Mouse (Mus musculus) cerebellum, adult 11-12 months (tissue): Measurements from ENCODE around the gene Cdnf.

Source experiments
- DNase-seq: peaks from one replicate; pipeline ENCODE4 v3.0.0; 2022

Cdnf gene

DNA sequence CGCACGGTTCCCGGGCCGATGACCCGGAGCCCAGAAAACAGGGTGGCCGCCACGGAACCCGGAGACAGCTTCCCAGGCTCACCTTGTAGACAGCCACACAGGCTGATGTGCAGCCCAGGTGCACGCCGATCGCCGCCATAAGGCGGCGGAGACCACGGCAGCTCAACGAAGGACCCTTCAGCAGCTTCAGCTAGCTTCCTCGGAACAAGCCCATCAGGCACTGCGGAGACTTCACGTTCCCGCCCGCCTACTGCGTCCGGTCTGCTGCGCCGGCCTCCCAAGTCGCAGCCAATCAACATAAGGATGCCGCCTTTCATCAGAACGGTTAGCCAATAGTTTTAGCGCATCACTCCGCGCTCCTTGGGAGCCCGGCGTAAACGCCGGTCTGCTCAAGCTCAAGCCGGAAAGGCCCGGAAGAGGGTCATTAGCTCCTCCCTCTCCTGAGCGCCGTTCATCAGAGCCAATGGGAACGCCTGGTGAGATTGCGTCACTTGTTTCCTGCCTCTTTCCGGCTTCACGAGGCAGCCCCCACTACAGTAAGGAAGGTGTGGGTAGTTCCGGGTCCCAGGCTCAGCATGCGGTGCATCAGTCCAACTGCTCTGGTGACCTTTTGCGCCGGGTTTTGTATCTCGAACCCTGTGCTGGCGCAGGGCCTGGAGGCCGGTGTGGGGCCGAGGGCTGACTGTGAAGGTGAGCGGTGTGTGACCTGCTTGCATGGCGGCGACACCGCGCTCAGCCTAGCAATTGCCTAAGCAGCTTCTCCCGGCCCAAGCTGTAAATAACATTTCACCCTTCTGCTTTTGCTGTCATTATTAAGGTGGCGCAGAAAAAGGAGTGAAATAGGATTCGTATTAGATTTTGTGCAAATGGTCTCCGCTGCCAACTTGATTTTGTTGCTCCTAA lies at the start of gene Cdnf, which contains the start of the genes Gm45902 and Hspa14:
Gene Cdnf, plus strand, starts transcription at position 479 of the 903 bp plus-strand sequence.
Gene Gm45902, minus strand, starts transcription at position 239 of the 903 bp plus-strand sequence.
Gene Hspa14, minus strand, starts transcription at position 263 of the 903 bp plus-strand sequence.
- peak; percentile 99 for DNase-seq

DNA sequence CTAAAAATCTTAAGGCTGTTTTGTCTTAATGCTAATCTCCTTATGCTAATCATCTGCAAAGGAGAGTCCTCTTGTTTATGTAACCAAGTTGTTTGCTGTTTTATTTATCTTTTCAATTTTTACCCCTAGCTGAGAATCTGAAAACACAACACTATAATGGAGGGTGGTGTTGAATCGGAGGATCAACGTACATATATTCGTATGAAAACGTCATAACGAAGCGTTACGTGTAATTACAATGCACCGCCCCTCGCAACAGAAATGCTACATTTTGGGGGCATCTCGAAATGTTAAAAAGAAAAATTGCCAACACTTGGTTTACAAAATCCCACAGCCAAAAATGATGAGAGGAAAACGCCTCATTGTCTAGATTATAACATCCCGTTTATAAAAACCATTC lies 38.9 kb upstream of the Cdnf start:
- no peak for DNase-seq

DNA sequence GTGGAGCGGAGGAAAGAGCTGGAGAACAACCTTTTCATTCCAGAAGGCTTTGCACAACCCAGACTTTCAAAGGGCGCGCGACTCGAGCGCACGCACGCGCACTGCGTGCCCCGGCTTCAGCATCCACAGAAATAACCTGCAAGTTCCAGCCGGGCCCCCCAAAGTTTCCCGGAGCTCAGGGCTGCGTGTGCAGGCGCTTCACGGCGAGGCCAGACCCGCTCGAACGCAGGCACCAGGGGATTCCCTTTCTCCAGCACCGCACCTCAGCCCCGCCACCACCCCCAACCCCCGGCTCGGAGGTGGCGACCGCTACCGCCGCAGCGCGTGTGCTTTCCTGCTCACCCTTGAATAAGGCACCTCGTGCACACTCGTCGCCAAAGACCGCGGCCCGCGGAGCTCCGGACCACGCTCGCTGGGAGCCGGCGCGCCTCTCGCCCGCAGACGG lies 38.4 kb upstream of the Cdnf start:
- DNase-seq: peak; percentile 70

DNA sequence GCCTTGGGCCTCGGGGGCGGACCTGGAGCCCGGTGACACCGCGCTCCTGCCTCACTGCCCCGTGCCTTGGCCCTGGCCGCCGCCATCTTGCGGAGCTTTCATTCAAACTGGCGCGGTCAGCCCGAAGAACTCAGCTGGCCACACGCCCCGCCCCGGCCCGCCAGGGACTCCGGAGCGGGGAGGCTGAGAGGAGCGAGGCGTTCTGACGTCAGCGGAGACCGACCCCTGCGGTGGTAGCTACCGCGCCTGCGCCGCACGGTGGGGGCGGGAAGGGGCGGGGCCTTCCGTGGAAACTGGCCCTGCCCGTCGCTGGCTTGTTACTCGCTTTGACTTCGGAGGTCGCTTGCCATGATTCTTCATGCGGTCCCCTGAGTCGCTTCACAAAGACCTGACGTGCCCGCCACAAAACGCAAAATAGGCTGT lies 38.0 kb upstream of the Cdnf start, which contains the start of gene Suv39h2:
Gene Suv39h2, minus strand, starts transcription at position 171 of the 423 bp plus-strand sequence.
- peak; percentile 95 for DNase-seq

DNA sequence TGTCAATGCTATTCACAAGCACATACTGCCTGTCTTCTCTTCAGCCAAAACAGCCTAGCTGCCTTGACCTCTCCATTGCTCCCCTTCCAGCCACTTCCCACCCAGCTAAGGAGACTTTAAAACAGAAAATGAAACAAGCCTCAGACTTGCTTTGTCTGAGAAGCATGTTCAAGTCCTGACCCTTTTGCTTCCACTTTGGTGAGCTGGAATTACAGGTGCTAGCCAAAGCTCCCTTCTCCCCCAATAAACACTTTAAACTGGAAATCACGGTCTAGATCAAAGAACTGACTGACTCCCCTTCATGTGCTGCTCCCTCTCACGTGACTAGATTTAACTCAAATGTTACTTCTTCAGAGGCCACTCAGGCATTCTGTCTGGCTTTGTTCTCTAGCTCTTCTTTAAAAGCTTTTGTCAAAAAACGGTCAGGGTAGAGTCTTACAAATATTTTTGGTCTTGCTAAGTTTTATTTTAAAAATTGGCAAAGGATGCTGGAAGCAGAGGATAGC lies 37.0 kb upstream of the Cdnf start:
- no peak for DNase-seq

DNA sequence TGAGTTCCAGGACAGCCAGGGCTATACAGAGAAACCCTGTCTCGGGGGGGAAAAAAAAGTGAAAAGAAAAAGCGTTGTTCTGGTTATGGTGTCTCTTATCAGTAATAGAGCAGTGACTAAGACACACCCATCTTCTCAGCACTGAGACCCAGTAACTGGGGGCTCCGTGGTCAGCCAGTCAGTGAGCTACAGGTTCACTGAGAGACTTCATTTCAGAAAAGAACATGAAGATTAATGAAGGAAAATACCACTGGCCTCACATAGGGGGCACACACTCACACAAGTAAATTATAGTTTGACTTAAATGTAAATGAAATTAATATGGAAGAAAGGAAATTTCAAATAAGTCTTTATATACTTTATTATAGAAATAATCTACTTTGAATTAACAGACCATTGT lies 32.6 kb upstream of the Cdnf start:
- DNase-seq: no peak

DNA sequence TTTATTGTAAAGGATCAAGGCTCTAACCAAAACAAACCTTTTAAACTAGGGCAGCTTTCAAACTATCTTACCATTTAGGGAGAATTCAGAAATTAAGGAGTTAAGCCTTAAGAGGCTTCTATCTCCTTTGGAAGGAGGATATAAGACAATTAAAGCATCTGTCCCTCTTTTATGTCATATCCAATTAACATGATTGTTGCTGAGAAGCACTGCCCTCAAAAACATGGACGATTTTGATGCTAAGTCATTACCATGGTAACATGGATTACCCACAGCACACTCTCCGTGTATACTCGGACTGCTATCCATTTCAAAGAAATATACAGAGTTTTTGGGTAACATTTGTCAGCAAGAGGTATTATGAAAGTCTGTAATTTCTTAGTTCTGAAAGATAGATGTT lies 23.0 kb upstream of the Cdnf start:
- DNase-seq: no peak

DNA sequence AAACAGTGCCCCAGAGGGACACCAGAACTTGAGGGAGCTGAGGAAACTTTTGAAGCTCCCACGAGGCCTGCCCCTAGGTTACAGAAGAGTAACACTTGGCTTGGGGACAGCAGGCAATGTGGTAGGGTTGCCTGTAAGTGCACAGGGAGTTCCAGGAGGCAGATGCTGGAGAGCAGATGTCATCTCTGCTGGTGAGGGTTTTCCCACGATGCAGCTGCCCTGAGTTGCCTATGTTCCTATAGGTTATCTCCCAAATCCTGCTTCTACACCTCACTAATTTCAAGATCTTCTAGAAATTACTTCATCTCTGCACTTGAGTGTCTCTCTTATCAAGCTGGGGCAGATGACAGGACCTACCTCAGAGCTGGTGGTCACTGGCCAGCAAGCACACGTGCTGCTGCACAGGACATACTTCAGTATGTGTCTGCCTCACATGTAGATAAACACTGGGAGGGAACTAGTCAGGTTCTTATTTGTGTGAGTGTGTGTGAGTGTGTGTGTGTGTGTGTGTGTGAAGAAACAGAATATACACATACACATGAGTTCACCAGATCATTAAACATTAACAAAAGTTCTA lies 18.9 kb upstream of the Cdnf start:
- DNase-seq: no peak

DNA sequence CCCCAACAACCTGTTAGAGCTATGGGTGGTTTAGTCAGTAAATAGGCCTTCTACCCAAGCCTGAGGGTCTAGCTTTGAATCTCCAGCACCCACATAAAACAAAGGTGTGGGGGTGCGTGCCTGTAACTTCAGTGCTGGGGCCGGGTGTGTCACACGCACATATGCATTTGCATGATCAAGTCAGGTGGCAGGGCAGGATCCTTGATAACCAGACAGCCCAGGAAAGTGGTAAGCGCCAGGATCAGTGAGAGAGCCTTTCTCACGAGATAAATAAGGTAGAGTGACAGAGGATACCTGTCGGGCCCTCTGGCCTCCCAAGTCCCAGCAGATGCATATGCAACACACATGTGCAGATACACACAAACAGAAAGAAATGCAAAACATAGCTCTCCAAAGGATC lies 13.3 kb upstream of the Cdnf start:
- no peak for DNase-seq

DNA sequence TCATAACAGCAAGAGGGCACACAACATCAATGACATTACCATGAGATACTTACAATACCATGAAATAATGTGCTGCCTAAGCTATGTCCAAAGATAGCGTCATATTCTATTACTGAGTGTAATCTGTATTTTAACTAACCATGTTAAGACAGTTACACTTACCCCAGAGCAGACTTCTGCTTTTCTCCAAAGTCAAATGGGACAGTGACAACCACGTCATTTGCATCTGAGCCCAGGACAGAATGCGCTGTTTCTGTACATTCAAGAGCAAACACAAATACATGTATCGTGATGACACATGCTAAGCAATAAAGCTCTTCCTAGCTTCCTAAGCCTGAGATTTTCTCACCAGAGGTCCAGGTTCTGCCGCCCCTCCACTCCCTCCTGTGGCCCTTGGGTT lies 11.9 kb upstream of the Cdnf start:
- no peak for DNase-seq

DNA sequence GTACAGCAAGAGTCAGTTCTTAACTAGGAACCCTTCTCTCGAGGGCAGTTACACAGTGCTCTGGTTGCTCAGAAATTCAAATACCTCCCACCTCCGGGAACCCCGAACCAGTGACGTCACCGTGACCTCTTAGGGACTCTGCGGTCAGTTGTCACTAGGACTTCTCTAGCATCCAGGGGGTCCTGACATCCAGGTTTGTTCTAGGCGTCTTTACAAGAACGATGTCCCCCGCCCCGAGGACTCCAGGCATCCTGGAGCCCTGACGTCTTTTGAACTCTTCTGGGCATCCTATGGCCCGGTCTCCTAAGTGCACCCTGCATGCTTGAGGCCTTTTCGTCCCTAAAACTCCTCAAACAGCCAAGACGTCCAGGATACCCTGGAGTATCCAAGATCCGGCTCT lies 754 bp upstream of the Cdnf start:
- DNase-seq: peak; percentile 65

DNA sequence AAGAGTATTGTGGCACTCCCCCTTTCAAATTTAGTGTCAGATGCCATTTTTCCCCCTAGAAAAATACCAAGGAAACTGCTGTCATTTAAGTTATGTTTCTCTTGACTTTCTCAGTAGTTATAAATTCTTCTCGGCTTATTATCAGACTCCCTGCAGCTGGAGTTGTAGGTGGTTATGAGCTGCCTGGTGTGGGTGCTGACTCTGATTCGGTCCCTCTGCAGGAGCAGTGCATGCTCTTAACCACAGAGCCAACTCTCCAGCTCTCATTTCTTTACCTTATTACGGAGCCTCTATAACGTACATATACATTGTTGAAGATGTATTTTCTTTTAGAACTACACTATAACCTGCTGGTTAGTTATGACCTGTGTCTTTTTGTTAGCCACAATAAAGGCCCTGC lies 9.7 kb downstream of the Cdnf start:
- no peak for DNase-seq

DNA sequence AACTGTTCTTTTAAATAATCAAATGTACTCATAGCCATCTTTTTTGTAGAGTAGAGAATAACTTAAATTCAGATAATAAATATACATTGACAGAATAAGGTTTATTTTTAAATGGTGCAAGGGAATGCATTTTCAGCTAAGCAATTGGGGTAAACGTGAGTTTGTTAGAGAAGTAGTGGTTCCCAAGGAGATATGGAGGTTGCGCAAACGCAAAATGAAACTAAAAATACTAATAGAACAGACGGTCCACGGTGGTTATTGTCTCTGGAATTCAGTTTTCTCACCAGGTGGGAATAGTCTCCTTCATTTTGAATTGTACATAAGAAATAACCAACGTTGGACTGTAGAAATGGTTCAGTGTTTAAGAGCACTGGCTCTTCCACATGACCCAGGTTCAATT lies 13.5 kb downstream of the Cdnf start:
- no peak for DNase-seq

DNA sequence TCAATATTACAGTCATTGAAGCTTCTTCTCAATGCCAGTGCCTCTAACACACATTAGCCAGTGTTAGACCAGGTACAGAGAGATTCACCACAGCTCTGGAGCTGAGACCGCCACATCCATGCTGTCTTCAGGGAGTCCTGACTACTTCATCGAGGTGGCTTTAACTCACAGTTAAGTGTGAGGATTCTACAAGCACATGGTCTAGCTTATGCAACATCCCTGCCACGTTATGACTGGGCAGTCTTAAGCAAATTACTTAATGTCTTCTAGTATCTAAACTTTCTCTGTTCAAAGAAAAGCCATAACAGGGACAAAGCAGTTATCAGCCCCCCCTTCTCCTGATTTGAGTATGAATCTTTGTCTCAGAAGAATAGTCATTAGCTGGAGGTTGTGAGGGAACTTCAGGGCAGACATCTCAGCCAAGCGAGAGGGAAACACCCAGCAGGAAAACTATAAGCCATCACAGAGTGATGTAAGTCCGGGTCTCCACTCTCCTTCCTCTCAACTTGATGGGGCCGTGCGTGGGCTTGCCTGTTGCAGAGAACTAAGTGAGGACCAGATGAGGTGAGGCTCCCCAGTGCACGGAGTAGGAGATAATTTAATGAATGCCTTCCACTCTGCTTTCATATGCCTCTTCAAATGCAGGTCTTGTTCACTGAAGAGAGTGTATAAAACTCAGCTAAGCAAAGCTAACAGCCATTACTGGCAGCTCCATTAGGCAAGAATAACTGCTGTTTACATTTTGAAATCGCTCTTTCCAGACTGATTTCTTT lies 28.7 kb downstream of the Cdnf start:
- no peak for DNase-seq

DNA sequence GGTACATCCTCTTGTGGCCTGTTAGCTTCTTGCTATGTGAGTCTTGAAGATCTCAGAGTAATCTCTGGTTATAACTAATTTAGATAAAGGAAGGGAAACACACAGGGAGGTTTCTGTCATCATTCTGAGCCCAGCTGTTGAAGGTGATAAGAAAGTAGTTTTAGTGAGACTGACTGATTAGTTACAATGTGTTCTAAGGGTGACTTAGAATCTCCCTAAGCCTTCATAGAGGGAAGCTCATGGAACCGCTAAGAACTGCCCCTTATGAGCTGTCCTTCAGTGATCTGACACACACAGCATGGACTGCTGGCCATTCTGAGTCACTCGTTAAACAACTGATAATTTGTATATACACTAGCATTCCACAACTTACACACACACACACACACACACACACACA lies 33.2 kb downstream of the Cdnf start:
- no peak for DNase-seq

DNA sequence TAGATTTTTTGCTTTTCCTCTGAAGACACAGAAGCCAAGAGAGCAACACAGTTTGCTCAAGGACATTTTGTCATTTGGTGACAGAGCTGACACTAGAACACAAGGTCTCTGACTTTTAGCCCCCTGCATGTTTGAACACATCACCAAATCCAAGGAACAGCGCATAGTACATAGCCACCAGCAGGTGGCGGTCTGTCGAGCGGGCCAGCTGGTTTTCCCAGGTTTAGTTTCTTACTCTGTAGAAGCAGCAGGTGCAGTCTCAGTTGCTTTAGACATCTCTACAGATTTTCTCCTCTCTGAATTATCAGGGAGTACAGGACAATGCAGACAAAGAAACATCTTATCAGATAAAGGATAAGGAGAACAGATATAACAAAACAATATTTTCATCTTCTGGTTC lies 33.8 kb downstream of the Cdnf start:
- DNase-seq: peak; percentile 60

DNA sequence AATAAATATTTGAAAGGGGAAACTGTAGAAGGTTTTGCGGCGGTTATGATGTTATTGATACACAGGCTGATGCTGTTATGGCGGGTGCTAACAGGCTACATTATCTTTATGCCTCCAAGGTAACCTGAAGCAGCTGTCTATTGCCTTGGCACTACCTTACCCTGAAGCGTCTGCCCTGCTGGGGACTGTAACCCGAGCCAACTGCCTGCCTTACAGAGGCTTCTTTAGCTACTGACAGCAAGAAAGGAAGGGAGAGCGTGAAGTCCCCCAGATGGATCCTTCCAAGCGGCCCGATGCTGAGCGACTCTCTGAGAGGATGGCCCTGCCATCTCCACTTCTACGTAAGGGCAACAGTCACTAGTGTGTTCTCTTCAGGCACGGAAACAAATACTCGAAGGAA lies 57.4 kb downstream of the Cdnf start, which contains the start of gene Fam107b:
Gene Fam107b, plus strand, starts transcription at position 303 of the 400 bp plus-strand sequence.
- DNase-seq: no peak

DNA sequence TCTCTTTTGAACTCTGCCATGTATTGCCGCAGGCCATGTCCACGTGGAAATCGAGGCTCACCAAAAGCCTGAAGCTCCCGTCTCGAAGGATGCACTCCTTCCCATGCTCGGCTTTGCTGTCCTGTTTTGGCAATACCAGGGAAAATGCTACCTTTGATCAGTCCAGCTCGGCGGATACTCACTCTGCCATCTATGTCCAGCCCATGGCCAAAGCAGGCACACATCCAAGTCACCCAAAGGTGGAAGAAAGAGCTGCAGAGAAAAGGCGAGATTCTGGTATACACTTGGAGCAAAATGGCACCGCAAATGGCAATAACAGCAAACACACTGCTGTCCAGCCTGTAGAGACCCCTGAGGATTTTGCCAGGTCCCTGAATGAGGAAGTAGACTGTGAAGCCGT lies 57.8 kb downstream of the Cdnf start:
- DNase-seq: no peak

DNA sequence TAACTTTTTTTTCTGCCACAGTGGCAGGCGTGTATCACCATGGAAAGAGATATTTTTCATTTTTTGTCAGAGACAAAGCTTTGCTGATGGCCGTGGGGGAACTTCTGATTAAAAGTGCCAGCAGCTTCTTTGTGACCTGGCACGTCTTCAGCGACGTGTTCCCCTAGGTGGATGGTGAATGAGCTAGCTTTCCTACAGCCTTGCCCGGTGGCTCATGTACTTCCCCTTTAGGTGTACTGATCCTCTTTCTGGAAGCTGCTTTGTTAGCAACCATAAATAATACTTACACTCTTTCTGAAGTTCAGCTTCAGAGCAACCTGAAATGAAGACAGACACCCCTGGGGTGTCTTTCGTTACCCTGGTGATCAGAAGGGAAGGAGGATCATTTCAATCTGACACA lies 61.1 kb downstream of the Cdnf start:
- no peak for DNase-seq

DNA sequence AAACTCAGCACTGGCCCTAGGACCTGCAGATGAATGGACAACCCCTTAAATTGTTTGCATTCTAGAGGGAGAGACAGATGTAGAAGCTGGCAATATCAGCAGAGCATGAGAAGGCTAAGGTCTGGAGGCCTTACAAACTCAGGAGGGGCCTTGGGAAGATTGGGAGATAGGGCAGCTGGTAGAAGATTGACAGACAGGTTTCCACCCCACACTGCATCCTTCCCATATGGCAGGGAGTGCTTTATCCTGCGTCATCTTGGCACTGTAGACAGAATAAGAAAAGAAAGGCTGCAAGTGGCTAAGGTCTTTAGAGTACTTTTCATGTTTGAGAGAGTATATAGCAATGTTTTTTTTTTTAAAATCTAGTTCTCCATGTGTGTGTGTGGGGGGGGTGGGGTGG lies 62.3 kb downstream of the Cdnf start:
- DNase-seq: no peak
